Mouse (Mus musculus): ENCODE results near the gene Nectin2. TPM values are rescaled to one million over a fixed set of nuclear protein-coding genes. Genes with fewer than 3 reads are reported as not detected.

Nectin2 gene
- polyA plus RNA-seq, 1 experiment = 12.7 TPM

DNA sequence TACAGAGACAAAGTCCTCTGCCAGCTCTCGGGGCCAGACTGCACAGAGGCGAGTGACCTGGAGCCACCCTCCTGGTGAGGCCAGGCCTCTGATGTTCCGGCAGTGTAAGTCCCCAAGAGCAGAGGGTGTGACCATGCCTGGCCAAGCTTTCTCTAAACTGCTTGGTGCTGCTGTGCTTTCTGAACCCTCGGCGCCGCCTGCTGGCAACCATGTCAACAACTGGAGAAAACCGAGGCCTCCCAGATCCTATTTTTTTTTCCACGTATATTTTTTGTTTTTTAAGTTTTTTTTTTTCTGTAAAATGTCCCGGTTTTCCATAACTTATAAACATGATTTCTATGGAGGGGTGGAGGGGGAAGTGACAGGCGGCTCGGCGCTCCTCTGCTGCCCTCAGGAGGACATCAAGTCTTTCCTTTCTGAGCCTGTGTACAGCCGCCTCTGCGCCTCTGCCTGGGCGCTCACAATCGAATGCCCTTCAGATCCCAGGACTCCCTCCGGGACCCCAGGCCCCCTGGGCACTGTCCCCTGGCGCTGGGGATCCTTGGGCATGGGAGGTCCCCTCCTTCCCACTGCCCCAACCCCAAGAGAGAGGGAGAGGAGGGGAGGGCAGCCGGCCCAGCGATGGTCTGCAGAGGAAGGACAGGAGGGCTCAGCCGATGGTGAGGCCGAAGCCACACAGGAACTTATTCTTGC lies 49.1 kb downstream of the Nectin2 start:
- no peak overlapping the region for H3K4me3 ChIP-seq (ENCODE audit: insufficient read depth, low read length)
- TF ChIP-seq POLR2A (IDR thresholded peaks at IDR 0.05; ENCODE audit: borderline replicate concordance, low read depth, low read length) = no peak
- TF ChIP-seq CTCF (IDR thresholded peaks at IDR 0.05; ENCODE audit: low read depth, low read length) = peak; percentile 47; the same call in 1 of the 2 replicates

DNA sequence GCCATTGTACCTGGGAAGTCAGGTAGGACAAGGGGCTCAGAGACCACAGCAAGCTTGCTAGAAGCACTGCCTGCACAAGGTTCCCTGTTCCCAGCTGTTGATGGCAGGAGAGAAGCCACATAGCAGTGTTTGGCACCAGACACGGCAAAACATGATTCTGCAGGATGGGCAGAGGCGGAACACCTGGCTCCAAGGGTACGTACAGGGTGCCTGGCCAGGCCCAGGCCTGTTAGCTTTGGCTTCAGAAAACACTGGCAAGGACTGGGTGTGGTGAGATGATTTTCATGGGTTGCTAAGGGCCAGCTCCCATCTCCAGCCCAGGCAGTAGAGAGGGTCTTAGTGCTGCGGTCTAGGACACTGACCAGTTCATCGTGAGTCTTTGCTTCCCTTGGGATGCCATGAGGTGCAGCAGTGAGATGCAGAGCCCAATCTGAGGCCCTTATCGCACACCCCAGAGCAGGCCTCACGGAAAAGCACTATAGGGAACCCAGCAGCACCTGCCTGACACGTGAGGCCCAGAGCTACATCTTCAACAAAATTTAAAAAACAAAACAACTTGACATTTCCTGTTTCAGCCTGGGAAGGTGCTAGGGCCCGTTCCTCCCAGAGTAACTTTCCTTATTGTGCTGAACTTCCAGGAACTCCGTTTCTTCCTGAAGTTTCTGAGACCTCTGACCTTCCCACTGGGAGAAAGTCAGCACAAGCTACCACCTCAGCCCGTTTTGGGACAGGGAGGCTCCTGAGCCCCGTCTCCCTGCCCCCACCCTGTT lies 49.8 kb downstream of the Nectin2 start:
- Histone ChIP-seq H3K27ac (ENCODE audit: insufficient read depth, low read depth, low read length) (peak overlapping the region; percentile 96), H3K4me3 (ENCODE audit: insufficient read depth, low read length) (no peak overlapping the region), H3K4me1 (ENCODE audit: control insufficient read depth, insufficient read depth, low read length) (peaks cover 23% of the 10 kb centered on the region)
- no peak for TF ChIP-seq CTCF (IDR thresholded peaks at IDR 0.05; ENCODE audit: low read depth, low read length)
- TF ChIP-seq POLR2A (IDR thresholded peaks at IDR 0.05; ENCODE audit: borderline replicate concordance, low read depth, low read length) = no peak

More for the DNA sequence above, 49.1 kb downstream of the Nectin2 start:
- peak overlapping the region; percentile 96 for H3K27ac ChIP-seq (ENCODE audit: insufficient read depth, low read depth, low read length)
- peaks cover 17% of the 10 kb centered on the region for H3K4me1 ChIP-seq (ENCODE audit: control insufficient read depth, insufficient read depth, low read length)

DNA sequence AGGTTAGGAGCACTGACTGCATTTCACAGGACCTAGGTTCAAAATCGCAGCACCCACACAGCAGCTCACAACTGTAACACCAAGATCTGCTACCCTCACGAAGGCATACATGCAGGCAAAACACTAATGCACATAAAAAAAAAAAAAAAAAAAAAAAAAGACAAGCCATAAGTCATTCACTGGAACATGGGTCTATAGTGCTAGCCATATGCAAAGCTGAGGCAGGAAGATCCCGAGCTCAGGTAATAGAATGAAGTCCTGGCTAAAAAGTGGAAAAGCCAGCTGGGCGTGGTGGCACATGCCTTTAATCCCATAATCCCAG lies 50.5 kb downstream of the Nectin2 start:
- peak overlapping the region; percentile 96 for H3K27ac ChIP-seq (ENCODE audit: insufficient read depth, low read depth, low read length)
- no peak overlapping the region for H3K4me3 ChIP-seq (ENCODE audit: insufficient read depth, low read length)
- peaks cover 29% of the 10 kb centered on the region for H3K4me1 ChIP-seq (ENCODE audit: control insufficient read depth, insufficient read depth, low read length)
- TF ChIP-seq CTCF (IDR thresholded peaks at IDR 0.05; ENCODE audit: low read depth, low read length) (no peak), POLR2A (IDR thresholded peaks at IDR 0.05; ENCODE audit: borderline replicate concordance, low read depth, low read length) (no peak)

DNA sequence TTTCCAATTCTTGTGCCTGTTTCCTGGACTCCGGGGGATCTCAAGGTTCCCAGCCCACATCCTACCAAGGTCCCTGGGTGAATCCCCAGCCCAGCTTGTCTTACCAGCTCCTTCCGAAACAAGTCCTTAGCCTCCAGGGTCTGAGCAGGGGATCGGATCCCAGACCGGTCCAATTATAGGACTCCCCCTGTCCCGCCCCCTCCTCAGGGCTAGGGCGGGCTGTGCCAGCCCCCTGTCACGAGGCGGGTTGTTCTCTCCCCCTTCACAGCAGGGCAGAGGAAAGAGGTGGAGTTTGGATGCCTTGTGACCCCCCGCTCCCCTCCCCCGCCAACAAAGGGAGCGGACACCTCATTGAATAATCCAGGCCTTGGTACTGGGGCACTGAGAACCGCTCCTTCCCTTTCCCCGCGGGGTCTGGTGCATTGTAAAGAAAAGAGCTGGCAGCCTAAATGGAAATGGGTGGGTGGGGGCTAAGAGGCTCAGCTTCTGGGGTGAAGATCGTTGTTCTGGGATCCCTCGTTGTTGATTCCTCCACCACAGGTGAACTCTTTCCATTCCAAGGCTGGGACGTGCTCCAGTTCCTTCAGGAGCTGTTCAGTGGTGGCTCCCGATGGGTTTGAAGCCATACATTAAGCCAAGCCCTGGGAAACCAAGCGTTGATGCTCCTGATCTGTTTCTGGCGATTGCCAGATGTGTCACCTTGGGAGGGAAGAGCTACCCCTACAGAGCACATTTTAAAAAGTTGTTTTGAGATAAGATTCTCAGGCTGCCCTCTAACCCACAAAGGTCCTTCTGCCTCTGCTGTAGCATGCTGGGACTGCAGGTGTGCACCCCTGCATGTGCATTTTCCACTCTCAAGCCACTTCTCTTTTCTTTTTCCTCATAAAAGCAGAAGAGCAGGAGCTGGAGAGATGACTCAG lies 51.1 kb downstream of the Nectin2 start, which contains the start of gene Apoe:
TSS of gene Apoe (minus strand) at position 282 of the 920 bp plus-strand sequence.
- Histone ChIP-seq H3K4me3 (ENCODE audit: insufficient read depth, low read length) (peak within 1 kb of the TSS; percentile 92), H3K27ac (ENCODE audit: insufficient read depth, low read depth, low read length) (peak within 1 kb of the TSS; percentile 96), H3K4me1 (ENCODE audit: control insufficient read depth, insufficient read depth, low read length) (peaks cover 36% of the 10 kb centered on the region)
- TF ChIP-seq CTCF (IDR thresholded peaks at IDR 0.05; ENCODE audit: low read depth, low read length) = no peak
- TF ChIP-seq POLR2A (IDR thresholded peaks at IDR 0.05; ENCODE audit: borderline replicate concordance, low read depth, low read length) = peak; percentile 81; the same call in 1 of the 2 replicates

DNA sequence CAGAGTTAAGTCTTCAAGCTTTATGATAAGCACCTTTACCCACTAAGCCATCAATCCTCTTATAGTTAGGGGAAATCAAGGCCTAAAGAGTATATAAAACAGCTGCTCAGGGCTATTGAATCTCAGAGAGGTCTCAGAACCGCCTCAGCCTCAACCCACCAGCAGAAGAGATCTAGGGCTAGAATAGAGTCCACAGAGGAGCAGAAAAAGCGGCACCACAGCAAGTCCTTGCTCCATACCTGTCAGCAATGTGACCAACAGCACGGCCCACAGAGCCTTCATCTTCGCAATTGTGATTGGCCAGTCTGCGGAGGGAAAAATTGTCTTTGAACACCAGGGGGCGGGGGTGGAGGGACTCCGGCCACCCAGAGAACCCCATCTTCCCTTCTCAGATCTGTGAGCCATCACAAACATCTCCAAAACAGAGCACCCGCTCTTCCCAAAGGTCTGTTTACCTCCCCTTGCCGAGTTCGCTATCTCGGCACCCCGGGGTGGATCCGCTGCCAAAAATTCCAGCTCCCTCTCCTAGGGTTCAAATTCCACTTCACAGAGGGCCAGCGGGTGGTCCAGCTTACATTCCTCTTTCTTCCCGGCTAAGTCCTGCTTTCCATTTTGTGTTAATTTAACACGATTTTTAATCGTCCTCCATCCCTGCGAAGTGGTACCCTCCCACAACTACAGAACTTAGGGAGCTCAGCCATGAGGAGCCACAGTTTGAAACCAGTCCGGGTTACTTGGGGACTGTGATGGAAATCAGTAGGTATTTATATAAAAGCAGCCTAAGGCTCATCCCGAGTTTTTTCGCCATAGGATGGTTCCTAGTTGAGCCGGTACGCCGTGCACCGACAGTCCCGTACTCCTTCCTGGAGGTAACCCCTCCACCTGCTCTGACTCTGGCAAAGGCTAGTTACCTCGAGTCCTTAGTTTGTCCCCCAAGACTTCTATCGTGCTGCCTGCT lies 52.1 kb downstream of the Nectin2 start:
- H3K4me3 ChIP-seq (ENCODE audit: insufficient read depth, low read length) = peak overlapping the region; percentile 92
- no peak for TF ChIP-seq POLR2A (IDR thresholded peaks at IDR 0.05; ENCODE audit: borderline replicate concordance, low read depth, low read length)
- TF ChIP-seq CTCF (IDR thresholded peaks at IDR 0.05; ENCODE audit: low read depth, low read length) = no peak
- peak overlapping the region; percentile 96 for H3K27ac ChIP-seq (ENCODE audit: insufficient read depth, low read depth, low read length)
- H3K4me1 ChIP-seq (ENCODE audit: control insufficient read depth, insufficient read depth, low read length) = peaks cover 43% of the 10 kb centered on the region

DNA sequence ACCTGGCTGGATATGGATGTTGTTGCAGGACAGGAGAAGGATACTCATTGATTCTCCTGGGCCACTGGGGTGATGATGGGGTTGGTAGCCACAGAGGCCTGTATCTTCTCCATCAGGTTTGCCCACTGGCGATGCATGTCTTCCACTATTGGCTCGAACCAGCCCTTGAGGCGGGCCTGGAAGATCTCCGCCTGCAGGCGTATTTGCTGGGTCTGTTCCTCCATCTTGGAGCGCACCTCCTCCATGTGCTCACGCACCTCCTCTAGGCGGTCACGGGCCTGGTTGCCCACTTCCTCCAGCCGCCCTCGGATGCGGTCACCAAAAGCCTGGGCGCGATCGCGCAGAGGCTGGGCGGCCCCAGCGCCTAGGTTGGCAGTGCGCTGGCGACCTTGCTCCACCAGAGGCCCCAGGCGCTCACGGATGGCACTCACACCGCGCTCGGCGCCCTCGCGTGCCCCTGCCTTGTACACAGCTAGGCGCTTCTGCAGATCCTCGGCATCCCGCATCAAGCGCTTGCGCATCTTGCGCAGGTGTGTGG lies 53.9 kb downstream of the Nectin2 start:
- no peak for TF ChIP-seq CTCF (IDR thresholded peaks at IDR 0.05; ENCODE audit: low read depth, low read length)
- TF ChIP-seq POLR2A (IDR thresholded peaks at IDR 0.05; ENCODE audit: borderline replicate concordance, low read depth, low read length) = no peak
- Histone ChIP-seq H3K27ac (ENCODE audit: insufficient read depth, low read depth, low read length) (peak overlapping the region; percentile 98; the same call in 1 of the 2 replicates), H3K4me1 (ENCODE audit: control insufficient read depth, insufficient read depth, low read length) (peaks cover 53% of the 10 kb centered on the region), H3K4me3 (ENCODE audit: insufficient read depth, low read length) (peak overlapping the region; percentile 92)

DNA sequence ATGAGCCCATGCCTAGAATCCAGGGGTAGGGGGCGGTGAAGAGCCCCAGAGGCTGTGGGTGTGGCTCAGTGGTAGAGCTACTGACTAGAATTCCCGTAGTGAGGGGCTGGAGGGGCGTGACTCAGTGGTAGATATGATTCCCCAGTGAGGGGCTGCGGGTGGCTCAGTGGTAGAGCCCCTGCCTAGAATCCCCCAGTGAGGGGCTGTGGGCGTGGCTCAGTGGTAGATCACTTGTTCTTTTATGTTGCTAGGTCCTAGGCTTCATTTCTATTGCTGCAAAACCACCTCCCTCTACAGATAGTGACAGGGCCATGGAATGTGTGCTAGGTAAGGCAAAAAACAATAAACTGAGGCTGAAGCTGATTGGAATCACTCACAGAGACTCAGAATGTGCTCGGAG lies 54.4 kb downstream of the Nectin2 start:
- no peak for TF ChIP-seq POLR2A (IDR thresholded peaks at IDR 0.05; ENCODE audit: borderline replicate concordance, low read depth, low read length)
- peak overlapping the region; percentile 98 for H3K27ac ChIP-seq (ENCODE audit: insufficient read depth, low read depth, low read length)
- peak overlapping the region; percentile 92 for H3K4me3 ChIP-seq (ENCODE audit: insufficient read depth, low read length)
- H3K4me1 ChIP-seq (ENCODE audit: control insufficient read depth, insufficient read depth, low read length) = peaks cover 52% of the 10 kb centered on the region

DNA sequence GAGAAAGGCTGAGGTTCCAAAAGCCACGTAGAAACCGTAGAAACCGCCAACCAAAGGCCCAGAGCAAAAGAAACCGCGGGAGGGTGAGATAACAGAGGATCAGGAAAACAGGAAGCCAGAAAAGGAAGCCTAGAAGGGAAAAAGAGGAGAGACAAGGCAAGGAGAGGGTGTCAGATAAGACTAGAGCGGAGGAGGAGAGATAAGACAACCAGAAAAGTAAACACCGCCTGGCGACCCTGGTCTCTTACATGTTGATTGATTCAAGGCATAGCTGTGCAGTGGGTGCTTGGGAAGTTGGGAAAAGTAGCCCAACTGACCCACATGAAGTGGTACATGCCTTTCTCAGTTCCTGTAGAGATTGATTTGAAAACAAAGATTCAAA lies 55.1 kb downstream of the Nectin2 start:
- H3K27ac ChIP-seq (ENCODE audit: insufficient read depth, low read depth, low read length) = peak overlapping the region; percentile 98
- TF ChIP-seq POLR2A (IDR thresholded peaks at IDR 0.05; ENCODE audit: borderline replicate concordance, low read depth, low read length) = no peak
- H3K4me1 ChIP-seq (ENCODE audit: control insufficient read depth, insufficient read depth, low read length) = peaks cover 45% of the 10 kb centered on the region
- no peak overlapping the region for H3K4me3 ChIP-seq (ENCODE audit: insufficient read depth, low read length)
